Mouse (Mus musculus) midbrain, embryonic 14.5 days (tissue): ENCODE measurements at regions not wholly inside any gene's neighbourhood (a gene's known extent, or its start where the extent isn't known, plus 50 kb on each side); places are given as distances from the start of the nearest gene placed in this dataset.

Experiments
- ATAC-seq: fragments of 200-750 bp; cut with Nextera tagmentation; 2 replicates; pipeline ENCODE4 v1.8.0; 2017; ENCODE audit warnings: moderate number of reproducible peaks, moderate library complexity; ENCODE audit not compliant: low FRiP score, low TSS enrichment
- DNase-seq: peaks from one replicate; pipeline ENCODE4 v3.0.0-alpha.2; 2015
- H3K27ac ChIP-seq: fragments of 300-500 bp; sonication (generic); replicated peaks from 2 replicates; pipeline ENCODE4 v1.5.1; 2014; ENCODE audit warnings: mild to moderate bottlenecking, low read depth, low read length, moderate library complexity
- H3K27me3 ChIP-seq: fragments of 300-500 bp; sonication (generic); 2 replicates; pipeline ENCODE4 v1.6.1; 2014; ENCODE audit warnings: low read length, control low read depth, mixed read lengths; ENCODE audit not compliant: control insufficient read depth, insufficient read depth
- H3K36me3 ChIP-seq: fragments of 300-500 bp; sonication (generic); 2 replicates; pipeline ENCODE4 v1.6.1; 2014; ENCODE audit warnings: low read length, control low read depth; ENCODE audit not compliant: control insufficient read depth, insufficient read depth
- H3K4me1 ChIP-seq: fragments of 300-500 bp; sonication (generic); 2 replicates; pipeline ENCODE4 v1.6.1; 2014; ENCODE audit warnings: mild to moderate bottlenecking, antibody characterized with exemption, low read length, control low read depth; ENCODE audit not compliant: control insufficient read depth, insufficient read depth
- H3K4me2 ChIP-seq: fragments of 300-500 bp; sonication (generic); 2 replicates; pipeline ENCODE4 v1.6.1; 2014; ENCODE audit warnings: mild to moderate bottlenecking, low read length, moderate library complexity
- H3K4me3 ChIP-seq: fragments of 300-500 bp; sonication (generic); replicated peaks from 2 replicates; pipeline ENCODE4 v1.5.1; 2014; ENCODE audit warnings: low read depth, low read length
- H3K9ac ChIP-seq: fragments of 300-500 bp; sonication (generic); replicated peaks from 2 replicates; pipeline ENCODE4 v1.6.1; 2014; ENCODE audit warnings: mild to moderate bottlenecking, low read length, moderate library complexity
- H3K9me3 ChIP-seq: fragments of 300-500 bp; sonication (generic); 2 replicates; pipeline ENCODE4 v1.6.1; 2016; ENCODE audit warnings: low read length, control low read depth, mixed read lengths; ENCODE audit not compliant: control insufficient read depth
- WGBS: fragments of 180-500 bp; shearing (Covaris S2); extraction: QIAGEN DNeasy Blood & Tissue Kit; methylation state at CpG from one replicate; pipeline ENCODE4 v1.1.7; 2014; 5-methylcytosine and 5-hydroxymethylcytosine counted together

DNA sequence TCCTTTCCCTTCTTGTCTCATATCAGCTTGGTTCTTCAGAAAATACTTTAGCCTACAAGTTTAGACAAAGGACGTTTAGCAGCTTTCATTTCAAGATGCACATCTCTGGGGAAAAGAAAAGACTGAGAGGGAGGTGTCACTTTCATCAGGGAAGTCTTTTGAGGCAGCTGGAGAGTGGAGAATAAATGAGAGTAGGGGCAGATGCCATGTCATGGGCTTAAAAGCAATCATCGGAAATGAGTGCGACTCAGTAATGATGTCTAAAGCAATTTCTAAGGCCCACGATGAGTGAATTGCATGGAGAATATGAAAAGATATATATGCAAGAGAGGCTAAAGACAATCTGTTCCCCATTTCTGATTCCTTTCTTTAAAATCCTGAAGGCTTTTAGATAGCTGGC lies 295.7 kb upstream of the Steap1 start:
- 0 out of 2 replicates have a peak, but pooled peaks have one; percentile 27 for ATAC-seq
- Histone ChIP-seq H3K9ac (no peak overlapping the region), H3K27ac (no peak overlapping the region), H3K4me3 (no peak overlapping the region), H3K27me3 (no peaks in the 10 kb centered on the region), H3K4me2 (no peak overlapping the region), H3K4me1 (no peaks in the 10 kb centered on the region), H3K36me3 (no peaks in the 10 kb centered on the region), H3K9me3 (no peaks in the 10 kb centered on the region)
- 33% methylated on average over 4 of the region's 4 CpGs for WGBS
- peak; percentile 1 for DNase-seq

DNA sequence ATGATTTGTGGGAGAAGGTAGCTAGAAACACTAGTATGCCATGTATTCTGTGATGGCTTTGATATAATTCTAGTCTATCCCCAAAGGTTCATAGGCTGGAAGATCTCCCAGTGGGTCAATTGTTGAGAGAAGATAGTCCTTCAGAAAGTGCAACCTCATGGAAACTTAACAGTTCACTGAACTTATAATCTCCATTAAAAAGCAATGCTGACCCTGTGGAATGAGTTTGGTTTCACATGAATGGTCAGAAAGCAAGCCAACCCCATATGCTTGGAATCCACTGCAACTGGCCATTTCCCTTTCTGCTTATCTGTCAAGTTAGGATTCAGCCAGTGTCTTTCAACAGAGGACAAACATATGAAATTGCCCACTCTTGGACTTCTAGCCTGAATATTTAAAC lies 291.7 kb upstream of the Steap1 start:
- DNase-seq (no peak), ATAC-seq (no peak)
- Histone ChIP-seq H3K9me3 (no peaks in the 10 kb centered on the region), H3K4me2 (no peak overlapping the region), H3K27me3 (no peaks in the 10 kb centered on the region), H3K36me3 (no peaks in the 10 kb centered on the region), H3K4me3 (no peak overlapping the region), H3K9ac (no peak overlapping the region), H3K27ac (no peak overlapping the region), H3K4me1 (no peaks in the 10 kb centered on the region)

GRCm38 (mm10) chr5:6016695-6017094 lies 267.6 kb upstream of the Steap1 start:
- 35% methylated on average over 1 of the region's 1 CpGs for WGBS
- H3K4me3 ChIP-seq = no peak overlapping the region
- no peak overlapping the region for H3K4me2 ChIP-seq

More at GRCm38 (mm10) chr5:6016695-6017094, 267.6 kb upstream of the Steap1 start:
- H3K36me3 ChIP-seq = no peaks in the 10 kb centered on the region
- H3K27ac ChIP-seq = no peak overlapping the region
- DNase-seq = no peak
- no peaks in the 10 kb centered on the region for H3K4me1 ChIP-seq
- no peaks in the 10 kb centered on the region for H3K9me3 ChIP-seq
- H3K27me3 ChIP-seq = no peaks in the 10 kb centered on the region
- no peak overlapping the region for H3K9ac ChIP-seq
- ATAC-seq = no peak
